Mouse (Mus musculus): ENCODE results near the gene Nek1. TPM values are rescaled to one million over a fixed set of nuclear protein-coding genes. Genes with fewer than 3 reads are reported as not detected.

The Nek1 gene
- polyA plus RNA-seq, 1 experiment from 2014 or later = 20.4 TPM

DNA sequence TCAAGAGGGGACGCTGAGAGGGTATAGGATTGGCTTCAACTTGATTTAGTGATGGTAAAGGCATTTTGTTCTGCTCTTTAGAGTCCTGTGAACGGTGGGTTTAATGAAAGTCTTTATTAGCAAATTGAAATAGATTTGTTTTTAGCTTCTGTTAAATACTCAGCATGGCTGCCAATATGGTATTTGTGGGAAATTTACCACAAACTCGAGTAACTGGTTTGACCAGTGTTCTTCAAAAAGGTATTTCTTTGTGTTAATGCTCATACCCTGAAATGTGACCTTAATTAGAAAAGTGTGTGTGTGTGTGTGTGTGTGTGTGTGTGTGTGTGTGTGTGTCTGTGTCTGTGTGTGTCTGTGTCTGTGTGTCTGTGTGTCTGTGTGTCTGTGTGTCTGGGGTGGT is 178.6 kb downstream of the Nek1 start:
- WGBS = 62% methylated on average over 3 of the region's 3 CpGs
- Histone ChIP-seq H3K36me3 (ENCODE audit: insufficient read depth, low read length) (no peaks in the 10 kb centered on the region), H3K4me1 (ENCODE audit: insufficient read depth, low read length) (no peaks in the 10 kb centered on the region), H3K4me2 (replicated peaks; ENCODE audit: low read depth, low read length) (no peak overlapping the region), H3K27ac (ENCODE audit: low read length) (no peak overlapping the region), H3K9ac (replicated peaks; ENCODE audit: low read length) (no peak overlapping the region), H3K9me3 (ENCODE audit: low read length) (no peaks in the 10 kb centered on the region), H3K4me3 (ENCODE audit: low read length) (no peak overlapping the region), H3K27me3 (ENCODE audit: insufficient read depth, low read length) (no peaks in the 10 kb centered on the region)
- ATAC-seq (ENCODE audit: low FRiP score, low TSS enrichment) = no peak

DNA sequence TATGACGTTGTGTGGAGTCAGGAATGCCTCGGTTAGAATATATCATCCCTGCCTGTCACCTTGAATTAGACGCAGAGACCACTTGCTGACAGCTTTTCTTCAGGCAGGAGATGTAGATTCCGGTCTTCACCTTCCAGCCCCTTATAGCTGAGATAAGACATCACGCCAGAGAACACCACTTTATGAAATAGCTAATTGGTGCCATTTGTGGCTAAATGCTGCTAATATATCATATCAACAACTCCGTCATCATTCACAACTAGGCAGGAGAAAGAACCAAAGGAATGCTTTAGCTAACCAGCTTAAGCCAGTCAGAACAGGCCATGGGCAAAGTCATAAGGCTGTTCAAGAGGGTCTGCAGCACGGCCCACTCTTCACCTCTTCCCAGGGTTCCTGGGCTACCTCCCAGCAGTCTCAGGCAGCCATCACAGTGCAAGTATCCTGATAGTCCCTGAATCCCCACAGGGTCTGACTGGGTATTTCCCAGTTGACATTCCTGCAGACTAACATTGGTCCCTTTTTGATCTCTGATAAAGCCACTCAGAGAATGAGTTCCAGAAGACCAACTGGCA is 181.0 kb downstream of the Nek1 start:
- H3K27ac ChIP-seq (ENCODE audit: low read length) = no peak overlapping the region
- no peak overlapping the region for H3K4me3 ChIP-seq (ENCODE audit: low read length)
- no peaks in the 10 kb centered on the region for H3K9me3 ChIP-seq (ENCODE audit: low read length)
- H3K9ac ChIP-seq (replicated peaks; ENCODE audit: low read length) = no peak overlapping the region
- no peaks in the 10 kb centered on the region for H3K36me3 ChIP-seq (ENCODE audit: insufficient read depth, low read length)
- no peaks in the 10 kb centered on the region for H3K27me3 ChIP-seq (ENCODE audit: insufficient read depth, low read length)
- no peak for ATAC-seq (ENCODE audit: low FRiP score, low TSS enrichment)
- WGBS = 71% methylated on average over 7 of the region's 7 CpGs
- H3K4me2 ChIP-seq (replicated peaks; ENCODE audit: low read depth, low read length) = no peak overlapping the region
- peaks cover 4% of the 10 kb centered on the region; the same call in 1 of the 2 replicates for H3K4me1 ChIP-seq (ENCODE audit: insufficient read depth, low read length)

DNA sequence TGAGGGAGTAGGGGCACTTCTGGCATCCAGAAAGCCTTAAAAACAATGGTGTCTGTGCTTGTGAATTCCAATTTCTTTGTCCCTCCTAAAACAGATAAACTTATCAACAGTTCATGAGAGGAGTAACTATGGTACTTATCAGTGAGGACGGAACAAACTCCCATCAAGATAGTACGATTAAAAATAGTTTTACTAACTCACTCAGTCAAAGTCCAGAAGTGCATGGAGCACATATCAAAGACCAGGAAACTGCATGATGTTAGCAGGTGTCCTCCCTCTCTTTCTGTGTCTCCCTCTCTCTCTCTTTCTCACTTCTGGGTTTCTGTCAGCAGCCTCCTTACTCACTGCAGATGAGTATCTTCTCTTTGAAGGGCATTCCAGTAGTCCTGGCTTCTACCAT is 182.9 kb downstream of the Nek1 start:
- no peak for ATAC-seq (ENCODE audit: low FRiP score, low TSS enrichment)
- H3K36me3 ChIP-seq (ENCODE audit: insufficient read depth, low read length) = no peaks in the 10 kb centered on the region
- peaks cover 6% of the 10 kb centered on the region; the same call in 1 of the 2 replicates for H3K4me1 ChIP-seq (ENCODE audit: insufficient read depth, low read length)
- H3K9ac ChIP-seq (replicated peaks; ENCODE audit: low read length) = no peak overlapping the region
- WGBS = 85% methylated on average over 2 of the region's 2 CpGs
- H3K4me3 ChIP-seq (ENCODE audit: low read length) = no peak overlapping the region
- no peaks in the 10 kb centered on the region for H3K27me3 ChIP-seq (ENCODE audit: insufficient read depth, low read length)
- no peaks in the 10 kb centered on the region for H3K9me3 ChIP-seq (ENCODE audit: low read length)
- H3K27ac ChIP-seq (ENCODE audit: low read length) = no peak overlapping the region
- H3K4me2 ChIP-seq (replicated peaks; ENCODE audit: low read depth, low read length) = no peak overlapping the region

DNA sequence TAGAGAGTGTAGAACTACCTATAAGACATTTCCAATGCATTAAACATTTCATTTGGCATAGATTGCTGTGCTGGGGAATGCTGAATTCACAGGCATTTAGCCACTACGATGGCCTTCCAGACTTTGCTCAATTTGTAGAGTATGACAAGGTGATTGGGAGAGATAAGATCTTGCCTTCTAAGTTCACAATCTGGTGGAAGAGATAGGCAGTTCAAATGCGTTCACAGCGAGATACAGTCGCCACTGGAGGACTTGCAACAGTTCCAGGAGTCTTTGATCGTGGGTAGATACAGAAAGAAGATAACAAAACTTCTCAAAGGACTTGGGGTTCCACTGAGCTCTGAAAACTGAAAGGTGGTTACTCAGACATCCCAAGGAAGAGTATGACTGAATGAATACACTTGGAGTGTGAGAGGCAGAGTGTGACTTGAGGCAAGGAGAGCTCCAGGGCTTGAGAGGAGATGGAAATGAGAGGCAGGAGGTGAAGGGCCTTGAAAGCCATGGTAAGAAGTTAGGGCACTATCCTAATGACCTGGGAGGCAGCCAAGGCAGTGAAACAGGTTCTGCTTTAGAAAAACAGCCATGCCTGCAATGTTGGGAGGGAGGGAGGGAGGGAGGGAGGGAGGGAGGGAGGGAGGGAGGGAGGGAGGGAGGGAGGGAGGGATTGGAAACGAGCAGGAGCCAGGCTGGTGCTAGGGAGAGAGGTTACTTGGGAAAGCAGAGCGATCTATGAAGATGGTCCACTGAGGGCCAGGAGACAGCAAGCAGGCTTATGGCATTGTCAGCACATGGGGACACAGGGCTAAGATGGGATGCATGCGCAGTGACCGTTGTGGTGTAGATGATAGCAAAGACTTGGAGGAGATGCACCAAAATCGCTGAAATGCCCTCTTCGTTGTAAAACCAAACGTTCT is 184.9 kb downstream of the Nek1 start:
- 75% methylated on average over 12 of the region's 12 CpGs for WGBS
- H3K9ac ChIP-seq (replicated peaks; ENCODE audit: low read length) = no peak overlapping the region

DNA sequence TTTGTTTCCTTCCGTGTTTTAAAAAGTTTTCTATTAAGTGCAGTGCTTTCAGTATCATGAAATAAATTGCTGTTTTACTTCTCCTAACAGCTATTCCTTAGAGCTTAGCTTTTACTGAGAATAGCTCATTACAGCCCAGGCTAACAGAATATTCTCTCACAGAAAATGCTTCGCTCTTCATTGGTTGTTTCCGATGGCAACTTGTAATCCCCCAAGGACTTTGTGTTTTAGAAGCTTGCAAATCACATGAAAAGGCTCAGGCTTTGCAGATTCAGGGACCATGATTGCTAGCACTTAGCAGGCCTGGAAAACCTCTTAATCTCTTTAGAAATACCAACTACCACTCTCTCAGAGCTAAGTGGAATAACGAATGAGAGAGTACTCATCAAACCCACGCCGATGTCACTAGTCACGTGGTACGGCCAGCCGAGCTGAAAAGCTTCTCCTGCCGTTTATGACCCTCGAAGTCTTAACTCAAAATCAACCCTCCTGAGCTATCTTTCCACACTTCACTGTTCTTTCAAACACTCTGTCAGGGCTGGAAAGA is 185.7 kb downstream of the Nek1 start:
- ATAC-seq (ENCODE audit: low FRiP score, low TSS enrichment) = no peak
- 44% methylated on average over 11 of the region's 11 CpGs for WGBS
- H3K4me3 ChIP-seq (ENCODE audit: low read length) = no peak overlapping the region
- H3K27me3 ChIP-seq (ENCODE audit: insufficient read depth, low read length) = no peaks in the 10 kb centered on the region
- H3K9ac ChIP-seq (replicated peaks; ENCODE audit: low read length) = no peak overlapping the region
- no peaks in the 10 kb centered on the region for H3K9me3 ChIP-seq (ENCODE audit: low read length)
- H3K4me1 ChIP-seq (ENCODE audit: insufficient read depth, low read length) = peaks cover 6% of the 10 kb centered on the region; the same call in 1 of the 2 replicates
- no peak overlapping the region for H3K27ac ChIP-seq (ENCODE audit: low read length)
- H3K36me3 ChIP-seq (ENCODE audit: insufficient read depth, low read length) = no peaks in the 10 kb centered on the region
- H3K4me2 ChIP-seq (replicated peaks; ENCODE audit: low read depth, low read length) = no peak overlapping the region

More for the DNA sequence above, 184.9 kb downstream of the Nek1 start:
- H3K27me3 ChIP-seq (ENCODE audit: insufficient read depth, low read length) = no peaks in the 10 kb centered on the region
- no peak overlapping the region for H3K4me2 ChIP-seq (replicated peaks; ENCODE audit: low read depth, low read length)
- H3K9me3 ChIP-seq (ENCODE audit: low read length) = no peaks in the 10 kb centered on the region
- H3K4me3 ChIP-seq (ENCODE audit: low read length) = no peak overlapping the region
- H3K27ac ChIP-seq (ENCODE audit: low read length) = no peak overlapping the region
- peaks cover 6% of the 10 kb centered on the region; the same call in 1 of the 2 replicates for H3K4me1 ChIP-seq (ENCODE audit: insufficient read depth, low read length)
- no peaks in the 10 kb centered on the region for H3K36me3 ChIP-seq (ENCODE audit: insufficient read depth, low read length)
- no peak for ATAC-seq (ENCODE audit: low FRiP score, low TSS enrichment)

Other genes starting within 250 kb of the Nek1 start
- 100 and 112 TPM in 2 replicates for gene Hpf1, start 102.8 kb upstream of the Nek1 start, polyA plus RNA-seq (2015; fragmentation: Nextera tagmentation; extraction: Ambion mirVana)
- gene Clcn3, start 9.9 kb upstream of the Nek1 start, polyA plus RNA-seq (2015; fragmentation: Nextera tagmentation; extraction: Ambion mirVana) = 29.8 and 32.4 TPM in 2 replicates
- gene Sh3rf1, start 230.7 kb downstream of the Nek1 start, polyA plus RNA-seq (2015; fragmentation: Nextera tagmentation; extraction: Ambion mirVana) = 23.3 and 26.7 TPM in 2 replicates

Measured in kidney, embryonic 16.5 days (tissue).